Mouse (Mus musculus) lung, postnatal 0 days (tissue): ENCODE data around the gene Papln. TPM values are rescaled to one million over a fixed set of nuclear protein-coding genes. Genes with fewer than 3 reads are reported as not detected.

Experiments
- ATAC-seq: fragments of 200-750 bp; cut with Nextera tagmentation; 2 replicates; pipeline ENCODE4 v1.8.0; 2017; ENCODE audit warnings: moderate library complexity
- DNase-seq: peaks from one replicate; pipeline ENCODE4 v3.0.0-alpha.2; 2016; ENCODE audit warnings: low spot score
- H3K27ac ChIP-seq: fragments of 300-500 bp; sonication (generic); 2 replicates; pipeline ENCODE4 v1.5.1; 2014; ENCODE audit warnings: antibody characterized with exemption, mild to moderate bottlenecking, low read length, mixed read lengths
- H3K27me3 ChIP-seq: fragments of 300-500 bp; sonication (generic); replicated peaks from 2 replicates; pipeline ENCODE4 v1.6.1; 2014; ENCODE audit warnings: low read length, mixed read lengths; ENCODE audit not compliant: insufficient read depth
- H3K36me3 ChIP-seq: fragments of 300-500 bp; sonication (generic); 2 replicates; pipeline ENCODE4 v1.6.1; 2014; ENCODE audit warnings: low read length, mixed read lengths; ENCODE audit not compliant: insufficient read depth
- H3K4me1 ChIP-seq: fragments of 300-500 bp; sonication (generic); 2 replicates; pipeline ENCODE4 v1.6.1; 2014; ENCODE audit warnings: antibody characterized with exemption, low read depth, low read length, mixed read lengths; ENCODE audit not compliant: insufficient read depth
- H3K4me2 ChIP-seq: fragments of 300-500 bp; sonication (generic); replicated peaks from 2 replicates; pipeline ENCODE4 v1.6.1; 2014; ENCODE audit warnings: low read depth, mild to moderate bottlenecking, low read length, moderate library complexity, mixed read lengths
- H3K4me3 ChIP-seq: fragments of 300-500 bp; sonication (generic); 2 replicates; pipeline ENCODE4 v1.5.1; 2014; ENCODE audit warnings: low read depth, low read length
- H3K9ac ChIP-seq: fragments of 300-500 bp; sonication (generic); replicated peaks from 2 replicates; pipeline ENCODE4 v1.6.1; 2014; ENCODE audit warnings: low read depth, mild to moderate bottlenecking
- H3K9me3 ChIP-seq: fragments of 300-500 bp; sonication (generic); 2 replicates; pipeline ENCODE4 v1.6.1; 2016; ENCODE audit warnings: low read length, mixed read lengths
- CTCF ChIP-seq: IDR thresholded peaks from 2 replicates; pipeline ENCODE4 v1.5.1; 2016; ENCODE audit warnings: antibody characterized with exemption, mild to moderate bottlenecking
- EP300 ChIP-seq: IDR thresholded peaks from 2 replicates; pipeline ENCODE4 v1.6.1; 2016; ENCODE audit warnings: antibody characterized with exemption, mild to moderate bottlenecking, control low read depth
- WGBS: fragments of 180-500 bp; shearing (Covaris S2); extraction: QIAGEN DNeasy Blood & Tissue Kit; methylation state at CpG from one replicate; pipeline ENCODE4 v1.1.7; 2014; 5-methylcytosine and 5-hydroxymethylcytosine counted together
- polyA plus RNA-seq: library from polyadenylated mRNA; unstranded; fragments of >200 nt; fragmentation: Nextera tagmentation; extraction: Ambion mirVana; gene quantifications from 2 replicates; pipeline ENCODE4 v1.2.1, GENCODE M21; 2015

Papln gene
- polyA plus RNA-seq, 1 experiment from 2014 or later = 0.29 TPM

GRCm38 (mm10) chr12:83775621-83776020 is 12.2 kb downstream of the Papln start:
- Histone ChIP-seq H3K36me3 (no peaks in the 10 kb centered on the region), H3K4me3 (no peak overlapping the region), H3K4me1 (no peaks in the 10 kb centered on the region), H3K27ac (no peak overlapping the region), H3K27me3 (no peaks in the 10 kb centered on the region), H3K4me2 (no peak overlapping the region), H3K9me3 (no peaks in the 10 kb centered on the region), H3K9ac (no peak overlapping the region)
- ATAC-seq = no peak
- no peak for DNase-seq
- WGBS = 70% methylated on average over 12 of the region's 12 CpGs
- TF ChIP-seq CTCF (no peak), EP300 (no peak)

GRCm38 (mm10) chr12:83776766-83777165 is 13.3 kb downstream of the Papln start:
- ATAC-seq = no peak
- no peaks in the 10 kb centered on the region for H3K36me3 ChIP-seq

GRCm38 (mm10) chr12:83780181-83780580 is 16.7 kb downstream of the Papln start:
- H3K27ac ChIP-seq = no peak overlapping the region
- H3K27me3 ChIP-seq = no peaks in the 10 kb centered on the region
- no peak overlapping the region for H3K4me2 ChIP-seq
- no peaks in the 10 kb centered on the region for H3K4me1 ChIP-seq
- ATAC-seq (no peak), DNase-seq (no peak)
- 83% methylated on average over 3 of the region's 3 CpGs for WGBS
- no peaks in the 10 kb centered on the region for H3K36me3 ChIP-seq
- H3K9me3 ChIP-seq = no peaks in the 10 kb centered on the region
- H3K9ac ChIP-seq = no peak overlapping the region
- TF ChIP-seq EP300 (no peak), CTCF (no peak)
- H3K4me3 ChIP-seq = no peak overlapping the region

More at GRCm38 (mm10) chr12:83776766-83777165, 13.3 kb downstream of the Papln start:
- Histone ChIP-seq H3K4me1 (no peaks in the 10 kb centered on the region), H3K4me2 (no peak overlapping the region), H3K4me3 (no peak overlapping the region), H3K9me3 (no peaks in the 10 kb centered on the region), H3K9ac (no peak overlapping the region), H3K27ac (no peak overlapping the region), H3K27me3 (no peaks in the 10 kb centered on the region)
- DNase-seq = no peak
- TF ChIP-seq CTCF (no peak), EP300 (no peak)
- 81% methylated on average over 7 of the region's 7 CpGs for WGBS

GRCm38 (mm10) chr12:83781204-83781603 is 17.8 kb downstream of the Papln start:
- peak; percentile 23 for DNase-seq
- WGBS = 55% methylated on average over 7 of the region's 7 CpGs
- no peaks in the 10 kb centered on the region for H3K36me3 ChIP-seq
- H3K4me1 ChIP-seq = no peaks in the 10 kb centered on the region
- H3K27me3 ChIP-seq = no peaks in the 10 kb centered on the region
- H3K4me3 ChIP-seq = no peak overlapping the region
- no peaks in the 10 kb centered on the region for H3K9me3 ChIP-seq
- H3K27ac ChIP-seq = no peak overlapping the region
- TF ChIP-seq CTCF (no peak), EP300 (no peak)
- H3K9ac ChIP-seq = no peak overlapping the region
- no peak overlapping the region for H3K4me2 ChIP-seq
- ATAC-seq = peak; percentile 71

GRCm38 (mm10) chr12:83781640-83782278 is 18.3 kb downstream of the Papln start:
- no peaks in the 10 kb centered on the region for H3K4me1 ChIP-seq
- no peak overlapping the region for H3K4me3 ChIP-seq
- no peak overlapping the region for H3K4me2 ChIP-seq
- DNase-seq = no peak
- 66% methylated on average over 23 of the region's 23 CpGs for WGBS
- no peak for TF ChIP-seq EP300
- TF ChIP-seq CTCF = no peak
- no peaks in the 10 kb centered on the region for H3K36me3 ChIP-seq
- no peaks in the 10 kb centered on the region for H3K9me3 ChIP-seq
- no peak overlapping the region for H3K27ac ChIP-seq
- H3K27me3 ChIP-seq = no peaks in the 10 kb centered on the region
- ATAC-seq = 0 out of 2 replicates have a peak, but pooled peaks have one; percentile 16
- no peak overlapping the region for H3K9ac ChIP-seq

- TF ChIP-seq CTCF (no peak), EP300 (no peak)
- no peak overlapping the region for H3K4me3 ChIP-seq
- H3K27me3 ChIP-seq = no peaks in the 10 kb centered on the region
- no peak for DNase-seq
- H3K27ac ChIP-seq = no peak overlapping the region
- 83% methylated on average over 10 of the region's 10 CpGs for WGBS
- no peaks in the 10 kb centered on the region for H3K9me3 ChIP-seq
- no peak overlapping the region for H3K9ac ChIP-seq
- no peak for ATAC-seq
- no peaks in the 10 kb centered on the region for H3K36me3 ChIP-seq
- H3K4me1 ChIP-seq = no peaks in the 10 kb centered on the region
- no peak overlapping the region for H3K4me2 ChIP-seq
These were observed 19.2 kb downstream of the Papln start for GRCm38 (mm10) chr12:83782669-83783068.
